Mouse (Mus musculus): ENCODE measurements around the gene Btbd35f3. TPM values are rescaled to one million over a fixed set of nuclear protein-coding genes. Genes with fewer than 3 reads are reported as not detected.
"Not testable (repeated sequence)": the region's sequence is repeated elsewhere in the genome, so short reads cannot be mapped to it uniquely, and the experiment has no call there.

The Btbd35f3 gene
- not detected in 2 replicates for polyA plus RNA-seq (2015; fragmentation: Nextera tagmentation; extraction: Ambion mirVana)

GRCm38 (mm10) chrX:4037374-4037773, at the start of gene Btbd35f3:
Gene Btbd35f3 (plus strand): TSS chrX:4037674.
- H3K4me1 ChIP-seq; H3K9ac ChIP-seq; ATAC-seq (ENCODE audit: insufficient number of reproducible peaks, low FRiP score, low TSS enrichment, low read depth); H3K27ac ChIP-seq (replicated peaks); H3K9me3 ChIP-seq (replicated peaks); H3K27me3 ChIP-seq; H3K4me2 ChIP-seq (replicated peaks); H3K4me3 ChIP-seq (replicated peaks); H3K36me3 ChIP-seq: not testable (repeated sequence)
- no CpG with 5 or more reads among the region's 3 CpGs for WGBS

Other genes starting within 250 kb of the Btbd35f3 start
- not detected in 2 replicates for gene Btbd35f16, start 80.7 kb upstream of the Btbd35f3 start, polyA plus RNA-seq (2015; fragmentation: Nextera tagmentation; extraction: Ambion mirVana)
- gene Btbd35f28, start 158.9 kb downstream of the Btbd35f3 start, polyA plus RNA-seq (2015; fragmentation: Nextera tagmentation; extraction: Ambion mirVana), result not detected in 2 replicates